Mouse (Mus musculus) granulocyte monocyte progenitor cell, adult 5-6 weeks (primary cell): ENCODE data around the gene Serpinb6b. TPM values are rescaled to one million over a fixed set of nuclear protein-coding genes. Genes with fewer than 3 reads are reported as not detected.

Experiments used
- ATAC-seq: replicated peaks from 2 replicates; pipeline ENCODE4 v1.8.0; 2016; ENCODE audit warnings: mild to moderate bottlenecking, moderate TSS enrichment, inconsistent platforms; ENCODE audit not compliant: poor library complexity, severe bottlenecking
- total RNA-seq, 2 experiments: library from RNA; stranded (forward) in 1 of 2; stranded (reverse) in 1 of 2; fragments of 200-712, 200-1000 nt in 1 of 2; fragments of >200 nt in 1 of 2; fragmentation: Nextera tagmentation in 1 of 2; gene quantifications; 2 replicates each; pipeline ENCODE4 v1.2.3; 2014 to 2017

The Serpinb6b gene
- total RNA-seq, 2 experiments from 2014 or later = 1.9 to 5.9 TPM

DNA sequence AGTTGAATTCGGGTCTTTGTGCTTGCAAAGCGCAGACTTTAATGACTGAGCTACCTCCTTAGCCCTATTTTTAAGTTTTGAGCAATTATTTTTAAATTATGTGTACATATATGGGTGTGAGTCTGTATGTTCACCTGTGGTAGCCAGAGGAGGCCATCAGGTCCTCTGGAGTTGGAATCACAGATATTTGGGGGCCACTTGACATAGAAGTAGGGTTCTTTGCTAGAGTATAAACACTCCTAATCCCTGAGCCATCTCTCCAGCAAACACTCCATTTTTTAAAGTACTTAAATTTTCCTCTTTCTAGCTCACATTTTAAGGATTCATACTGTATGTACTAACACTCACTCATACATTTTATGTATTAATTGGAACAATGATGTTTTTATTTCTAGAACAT is 9.3 kb downstream of the Serpinb6b start:
- no peak for ATAC-seq

DNA sequence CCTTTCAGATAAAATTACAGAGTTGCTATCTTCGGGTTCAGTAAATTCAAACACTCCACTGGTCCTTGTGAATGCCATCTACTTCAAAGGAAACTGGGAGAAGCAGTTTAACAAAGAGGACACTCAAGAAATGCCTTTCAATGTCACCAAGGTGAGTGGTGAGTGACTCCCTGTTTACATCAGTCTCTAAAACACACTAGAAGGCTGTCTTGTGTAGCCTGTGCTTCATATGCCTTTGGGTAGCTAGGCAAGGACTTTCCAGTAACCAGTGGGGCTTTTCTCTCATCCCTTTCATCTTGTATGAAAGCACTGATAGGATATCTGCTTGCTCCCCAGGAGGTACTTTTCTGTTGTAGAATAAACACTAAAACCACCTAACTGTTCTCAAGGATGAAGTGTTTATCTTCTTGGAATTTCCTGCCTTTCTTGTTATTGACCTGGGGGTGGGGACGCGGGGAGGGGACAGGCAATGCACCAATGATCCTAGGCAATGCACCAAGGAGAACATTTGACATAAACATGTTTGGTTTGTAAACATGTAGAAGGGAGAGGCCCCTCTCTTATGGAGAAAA is 10.0 kb downstream of the Serpinb6b start:
- ATAC-seq = no peak

DNA sequence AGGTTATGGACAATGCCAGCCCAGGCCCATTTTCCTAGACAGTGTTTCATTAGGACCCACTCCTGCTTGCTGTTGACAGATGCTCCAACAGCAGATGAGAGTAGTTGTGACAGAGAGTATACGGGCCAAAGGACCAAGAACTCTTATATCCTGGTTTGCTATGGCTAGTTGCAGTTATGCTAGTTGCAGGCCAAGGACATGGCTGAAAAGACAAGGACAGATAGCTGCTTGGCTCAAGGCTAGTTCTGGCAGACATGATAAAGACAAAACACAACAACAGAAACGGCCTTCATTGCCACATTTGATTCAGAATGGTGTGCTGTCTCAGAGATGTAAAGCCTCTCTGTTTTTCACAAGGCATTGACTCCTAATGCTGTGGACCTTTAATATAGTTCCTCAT is 10.7 kb downstream of the Serpinb6b start:
- no peak for ATAC-seq

DNA sequence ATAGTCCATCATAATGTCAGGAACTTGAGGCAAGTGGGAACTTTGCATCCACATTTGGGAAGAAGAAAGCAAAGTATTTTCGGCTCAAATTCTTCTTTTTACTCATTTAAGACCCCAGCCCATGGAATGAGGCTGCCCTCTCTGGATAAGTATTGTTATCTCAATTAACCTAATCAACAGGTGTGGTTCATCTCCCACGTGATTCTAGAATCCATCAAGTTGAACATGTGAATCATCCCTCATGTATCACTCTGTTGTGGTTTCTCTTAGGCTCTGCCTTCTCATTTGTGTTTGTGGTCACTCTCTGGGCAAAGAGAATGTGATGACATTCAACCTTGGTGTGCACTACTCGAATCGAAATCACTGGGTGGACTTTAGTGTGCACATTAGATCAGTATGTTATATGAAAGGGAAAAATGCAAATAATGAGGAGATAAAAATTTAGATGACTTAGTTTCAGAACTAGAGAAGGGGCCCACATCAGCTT is 17.6 kb downstream of the Serpinb6b start:
- ATAC-seq = no peak

DNA sequence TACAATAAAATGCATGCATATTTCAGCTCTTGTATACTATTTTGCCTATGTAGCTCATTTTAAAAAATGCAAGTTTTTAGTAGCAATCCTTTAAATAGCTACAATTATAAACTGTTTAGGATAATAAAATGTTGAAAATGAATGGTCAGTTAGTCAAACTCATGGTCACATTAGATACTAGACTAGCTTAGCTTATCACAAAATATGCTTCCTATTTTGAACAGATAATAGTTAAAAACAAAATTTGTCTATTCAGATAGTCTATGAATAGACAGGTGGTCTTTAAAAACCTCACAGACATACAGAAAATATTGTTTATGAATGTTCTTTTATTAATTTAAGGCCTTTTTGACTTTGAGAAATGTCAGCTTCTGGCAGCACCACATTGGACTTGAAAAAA is 21.2 kb downstream of the Serpinb6b start:
- ATAC-seq = no peak

DNA sequence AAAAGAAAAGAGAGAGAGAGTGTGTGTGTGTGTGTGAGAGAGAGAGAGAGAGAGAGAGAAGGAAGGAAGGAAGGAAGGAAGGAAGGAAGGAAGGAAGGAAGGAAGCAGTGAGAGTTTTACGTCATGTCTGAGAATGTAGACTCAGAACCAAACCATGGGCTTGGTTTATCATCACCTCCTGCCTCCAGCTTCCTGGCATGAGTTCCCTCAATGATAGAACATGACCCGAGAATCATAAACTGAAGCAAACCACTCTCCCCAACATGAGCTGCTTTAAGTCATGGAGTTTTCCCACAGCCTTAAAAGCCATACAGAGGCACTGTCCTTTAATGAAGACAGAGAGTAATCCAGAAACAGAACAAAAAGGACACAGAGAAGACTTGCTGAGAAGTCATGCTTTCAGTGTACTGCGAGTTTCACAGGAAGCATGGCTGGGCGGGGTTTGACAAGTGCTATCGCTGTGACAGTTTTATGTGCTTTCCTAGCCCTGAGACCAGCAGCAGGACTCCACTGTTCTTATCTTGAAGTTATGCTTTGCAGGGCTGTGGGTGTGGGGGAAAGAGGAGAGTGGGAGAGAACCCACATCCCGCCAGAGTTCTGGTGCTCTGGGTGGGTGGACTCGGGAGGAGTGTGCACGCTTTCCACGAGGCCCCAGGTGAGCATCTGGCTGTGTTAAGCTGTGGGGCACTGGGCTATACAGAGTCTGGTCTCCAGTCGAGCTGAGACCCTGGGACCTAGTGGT is 28.3 kb downstream of the Serpinb6b start:
- peak; percentile 5; the same call in 1 of the 2 replicates for ATAC-seq

DNA sequence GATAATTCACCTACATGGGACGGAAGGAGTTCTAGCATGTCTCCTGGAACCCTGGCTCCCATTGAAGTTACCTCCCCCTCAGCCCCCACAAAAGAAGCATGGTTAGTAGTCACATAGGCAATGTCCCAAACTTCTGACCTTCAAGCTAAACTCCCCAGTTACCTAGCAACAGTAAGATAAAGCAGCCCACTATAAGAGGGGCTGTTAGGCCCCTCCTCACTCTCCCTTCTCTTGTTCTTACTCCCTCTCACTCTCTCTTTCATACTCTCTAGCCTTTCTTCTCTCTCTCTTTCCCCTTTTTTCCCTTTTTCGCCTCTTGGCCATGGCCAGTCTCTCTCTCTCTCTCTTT is 28.9 kb downstream of the Serpinb6b start:
- no peak for ATAC-seq

DNA sequence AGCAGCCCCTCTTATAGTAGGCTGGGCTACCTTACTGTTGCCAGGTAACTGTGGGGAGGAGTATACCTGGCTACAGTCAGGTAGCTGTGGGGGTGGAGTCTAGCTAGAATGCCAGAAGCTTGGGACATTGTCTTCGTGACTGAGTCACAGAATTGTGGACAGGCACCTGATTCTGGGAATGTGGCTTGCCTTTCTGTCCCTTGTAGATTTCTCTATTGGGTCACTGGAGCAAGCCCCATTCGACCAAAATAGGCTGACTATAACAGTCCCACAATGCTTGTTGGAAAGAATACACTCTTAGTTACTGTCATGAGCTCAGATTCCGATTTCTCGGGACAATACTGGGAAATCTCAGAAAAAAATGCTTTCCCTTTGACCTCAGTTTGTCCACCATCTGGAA is 30.0 kb downstream of the Serpinb6b start:
- ATAC-seq = no peak

DNA sequence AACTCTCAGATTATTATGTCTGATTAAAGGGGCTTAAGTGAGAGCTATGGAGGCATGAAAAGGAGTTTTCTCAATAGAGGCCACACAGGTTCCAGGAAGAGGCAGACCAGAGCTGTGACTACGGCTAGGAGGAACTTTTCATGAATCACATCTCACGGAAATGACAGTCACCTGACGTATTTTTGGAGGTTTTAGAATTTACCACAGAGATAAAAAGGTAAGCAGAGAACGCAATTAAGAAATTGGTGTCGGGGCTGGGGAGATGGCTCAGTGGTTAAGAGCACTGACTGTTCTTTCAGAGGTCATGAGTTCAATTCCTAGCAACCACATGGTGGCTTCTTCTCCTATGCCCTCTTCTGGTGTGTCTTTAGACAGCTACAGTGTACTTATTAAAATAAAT is 36.3 kb downstream of the Serpinb6b start:
- no peak for ATAC-seq

DNA sequence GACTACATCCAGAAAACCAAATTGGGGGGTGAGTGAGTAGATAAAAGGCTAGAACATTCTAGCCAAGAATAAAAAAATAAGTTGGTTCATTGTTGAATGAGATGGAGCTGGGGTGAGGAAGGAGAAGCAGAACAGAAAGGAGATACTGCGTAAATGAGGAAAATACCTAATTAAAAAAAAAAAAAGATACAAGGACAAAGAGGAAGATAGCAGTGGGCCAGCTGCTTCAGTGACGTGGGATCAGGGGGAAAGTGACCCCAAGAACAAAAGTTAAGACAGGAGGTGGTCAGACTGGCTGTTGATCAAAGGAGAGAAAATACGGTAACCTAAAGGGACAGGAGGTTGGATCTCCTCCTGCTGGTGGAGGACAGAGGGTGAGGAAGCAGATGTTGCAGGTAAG is 37.9 kb downstream of the Serpinb6b start, which contains the start of gene Serpinb9:
Serpinb9 (plus strand) TSS at position 301 of the 400 bp plus-strand sequence.
- no peak for ATAC-seq

DNA sequence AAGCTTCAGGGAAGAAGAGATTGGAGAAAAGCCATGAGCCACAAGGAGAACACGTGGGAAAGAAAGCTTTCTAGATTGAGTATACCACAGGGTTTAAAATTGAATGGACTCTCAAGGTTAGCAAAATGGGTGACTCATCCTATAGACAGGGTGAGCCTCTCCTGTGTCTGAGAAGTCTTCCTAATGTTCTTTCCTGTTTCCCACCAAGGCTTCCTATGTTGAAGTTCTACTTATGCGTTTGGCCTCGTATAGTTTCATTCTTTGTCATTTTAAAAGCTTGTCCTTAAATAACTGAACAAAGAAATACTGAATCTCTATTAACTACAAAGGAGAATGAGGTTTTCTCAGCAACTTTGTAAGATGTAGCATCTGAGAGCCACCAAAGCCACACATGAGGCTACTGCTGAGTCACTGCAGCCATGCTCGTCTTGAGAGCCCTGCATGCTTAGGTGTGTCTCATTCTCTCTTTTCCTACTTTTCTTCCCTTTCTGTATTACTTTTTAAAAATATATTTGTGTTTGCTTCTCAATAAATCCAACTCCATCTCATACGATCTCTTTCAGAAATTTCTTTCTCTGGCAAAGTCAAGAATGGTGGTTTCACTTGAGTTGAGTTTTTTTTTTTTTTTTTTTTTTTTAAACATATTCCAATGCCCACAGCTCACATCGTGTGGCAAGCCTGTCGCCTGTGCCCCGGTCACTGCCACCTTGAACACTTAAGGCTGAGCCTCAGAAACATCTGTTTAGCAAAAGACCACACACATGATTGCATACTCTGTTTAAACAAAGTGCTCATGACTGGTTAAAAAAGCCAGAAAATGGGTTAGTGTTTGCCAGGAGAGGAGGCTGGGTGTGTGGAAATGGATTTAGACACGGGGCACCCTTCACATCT is 38.8 kb downstream of the Serpinb6b start:
- ATAC-seq = peak; percentile 32

DNA sequence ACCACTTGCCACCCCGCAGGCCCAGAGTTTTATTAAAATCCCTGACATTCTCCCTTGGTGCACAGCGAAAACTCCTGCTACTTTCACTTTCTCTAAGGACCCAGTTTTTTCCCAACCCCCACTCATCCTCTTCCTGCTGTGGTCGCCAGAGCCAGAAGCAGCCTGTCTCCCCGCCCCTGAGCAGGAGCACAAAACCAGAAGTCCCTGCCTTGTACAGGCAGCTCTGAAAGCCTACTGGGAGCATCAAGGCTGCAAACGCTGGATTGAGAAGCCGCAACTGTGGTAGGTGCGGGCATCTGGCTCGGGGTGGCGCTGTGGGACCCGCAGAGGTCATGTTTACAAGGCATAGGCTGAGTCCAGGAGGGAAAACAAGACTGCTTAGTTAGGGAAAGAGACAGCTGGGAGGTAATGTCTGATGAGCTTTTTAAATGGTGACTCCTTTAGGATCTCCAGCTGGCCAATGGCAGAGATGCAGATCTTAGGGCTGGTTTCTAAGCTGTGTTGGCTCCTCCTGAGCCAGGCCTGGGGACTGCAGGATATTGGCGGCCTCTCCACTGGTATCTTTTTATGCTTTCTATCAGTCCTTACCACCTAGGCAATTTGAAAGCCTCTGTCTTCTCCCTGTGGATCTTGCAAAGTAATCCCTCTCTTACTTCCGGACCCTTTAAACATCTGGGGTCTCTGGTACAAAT is 39.6 kb downstream of the Serpinb6b start:
- ATAC-seq = peak; percentile 96

DNA sequence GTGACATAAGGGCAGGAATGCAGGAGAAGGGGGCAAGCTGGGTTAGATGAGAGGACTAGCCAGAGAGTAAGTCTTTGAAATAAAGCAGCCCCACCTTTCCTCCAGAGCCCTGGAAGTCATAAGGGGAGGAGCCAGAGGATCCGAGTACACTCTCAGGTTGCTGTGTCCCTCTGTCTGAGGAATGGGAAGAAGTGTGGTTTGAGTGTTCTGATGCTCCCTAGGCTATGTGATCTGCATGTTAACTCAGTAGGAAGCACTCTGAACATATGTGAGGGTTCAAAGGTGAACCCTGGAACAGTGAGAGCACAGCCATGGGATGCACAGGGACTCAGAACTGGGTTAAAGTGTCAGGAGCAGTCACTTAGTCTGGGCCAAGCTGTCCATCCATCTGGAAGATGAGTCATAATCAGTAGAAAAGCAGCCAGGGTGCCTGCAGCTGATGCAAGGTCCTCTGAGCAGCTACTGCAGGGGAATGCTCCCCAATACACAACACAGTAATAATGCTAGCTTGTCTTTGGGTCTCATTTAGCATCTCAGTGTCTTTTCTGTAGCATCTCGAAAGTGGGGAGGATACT is 40.6 kb downstream of the Serpinb6b start:
- ATAC-seq = no peak

DNA sequence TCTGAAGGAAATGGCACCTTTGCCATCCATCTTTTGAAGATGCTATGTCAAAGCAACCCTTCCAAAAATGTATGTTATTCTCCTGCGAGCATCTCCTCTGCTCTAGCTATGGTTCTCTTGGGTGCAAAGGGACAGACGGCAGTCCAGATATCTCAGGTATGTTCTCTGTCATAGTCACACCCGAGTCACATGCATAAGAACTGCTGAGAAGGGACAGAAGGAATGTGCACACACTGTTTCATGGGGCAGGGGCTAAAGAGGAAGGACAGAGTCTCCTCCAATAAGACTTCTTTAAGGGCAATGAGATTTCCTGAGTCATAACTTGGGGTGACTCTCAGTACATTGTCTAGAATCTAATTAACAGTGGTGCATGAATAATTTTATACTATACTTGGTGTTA is 41.5 kb downstream of the Serpinb6b start:
- ATAC-seq = no peak

DNA sequence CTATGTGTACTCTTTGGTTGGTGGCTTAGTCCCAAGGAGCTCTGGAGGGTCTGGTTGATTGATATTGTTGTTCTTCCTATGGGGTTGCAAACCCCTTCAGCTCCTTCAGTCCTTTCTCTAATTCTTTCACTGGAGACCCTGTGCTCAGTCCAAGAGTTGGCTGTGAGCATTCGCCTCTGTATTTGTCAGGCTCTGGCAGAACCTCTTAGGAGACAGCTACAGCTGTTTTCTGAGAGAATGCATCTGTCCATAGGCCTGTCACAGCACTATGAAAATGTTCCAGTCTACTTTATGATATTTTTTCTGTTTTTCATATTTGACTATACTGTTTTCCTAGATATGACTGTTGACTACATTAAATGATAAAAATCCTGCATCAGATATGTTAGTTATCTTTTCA is 47.4 kb downstream of the Serpinb6b start:
- no peak for ATAC-seq

DNA sequence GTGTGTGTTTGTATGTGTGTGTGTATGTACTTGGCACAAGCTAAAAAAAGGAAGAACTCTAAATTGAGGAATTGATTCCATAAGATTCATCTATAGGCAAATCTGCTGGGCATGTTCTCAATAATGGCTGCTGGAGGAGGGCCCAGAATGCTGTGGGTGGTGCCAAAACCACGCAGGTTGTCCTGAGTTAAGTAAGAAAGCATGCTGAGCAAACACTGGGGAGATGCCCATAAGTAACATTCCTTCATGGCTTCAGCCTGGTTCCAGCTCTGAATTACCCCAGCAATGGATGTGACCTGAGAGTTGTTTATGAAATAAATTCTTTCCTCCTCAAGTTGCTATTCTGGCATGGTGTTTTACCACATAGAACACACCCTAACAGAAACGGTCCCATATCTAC is 48.3 kb downstream of the Serpinb6b start:
- no peak for ATAC-seq

DNA sequence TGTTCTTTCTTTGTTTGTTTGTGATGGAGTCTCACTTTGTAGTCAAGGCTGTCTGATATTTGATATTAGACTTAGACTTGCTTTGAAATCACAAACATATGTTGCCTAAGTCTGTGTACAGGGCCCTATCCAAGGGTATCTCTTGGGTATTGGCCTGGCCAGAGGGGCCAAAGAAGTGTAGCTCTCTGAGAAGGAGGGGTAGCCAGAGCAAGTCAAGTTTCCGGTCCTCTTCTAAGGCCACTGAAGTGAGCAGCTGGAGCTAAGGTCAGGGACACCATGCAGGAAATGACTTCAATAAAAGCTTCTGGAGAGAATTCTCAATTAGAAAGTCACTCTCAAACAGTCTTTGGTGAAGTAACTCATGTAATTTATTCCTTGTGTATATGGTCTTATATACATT is 57.4 kb downstream of the Serpinb6b start:
- ATAC-seq = no peak

DNA sequence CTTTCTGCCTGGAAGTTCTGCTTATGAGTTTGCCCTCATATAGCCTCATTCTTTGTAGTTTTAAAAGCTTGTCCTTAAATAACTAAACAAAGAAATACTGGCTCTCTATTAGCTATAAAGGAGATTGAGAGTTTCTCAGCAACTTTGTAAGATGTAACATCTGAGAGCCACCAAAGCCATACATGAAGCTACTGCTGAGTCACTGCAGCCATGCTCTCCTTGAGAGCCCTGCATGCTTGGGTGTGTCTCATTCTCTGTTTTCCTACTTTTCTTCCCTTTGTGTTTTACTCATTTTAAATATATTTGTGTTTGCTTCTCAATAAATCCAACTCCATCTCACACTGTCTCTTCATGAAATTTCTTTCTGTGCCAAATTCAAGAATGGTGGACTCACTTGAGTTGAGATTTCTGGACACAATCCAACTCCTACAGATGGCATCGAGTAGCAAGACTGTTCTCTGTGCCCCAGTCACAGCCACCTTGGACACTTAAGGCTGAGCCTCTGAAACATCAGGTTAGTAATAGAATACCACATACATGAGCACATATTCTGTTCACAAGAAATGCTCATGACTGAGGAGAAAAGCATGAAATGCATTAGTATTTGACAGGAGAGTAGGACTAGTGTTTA is 61.5 kb downstream of the Serpinb6b start:
- ATAC-seq = no peak

DNA sequence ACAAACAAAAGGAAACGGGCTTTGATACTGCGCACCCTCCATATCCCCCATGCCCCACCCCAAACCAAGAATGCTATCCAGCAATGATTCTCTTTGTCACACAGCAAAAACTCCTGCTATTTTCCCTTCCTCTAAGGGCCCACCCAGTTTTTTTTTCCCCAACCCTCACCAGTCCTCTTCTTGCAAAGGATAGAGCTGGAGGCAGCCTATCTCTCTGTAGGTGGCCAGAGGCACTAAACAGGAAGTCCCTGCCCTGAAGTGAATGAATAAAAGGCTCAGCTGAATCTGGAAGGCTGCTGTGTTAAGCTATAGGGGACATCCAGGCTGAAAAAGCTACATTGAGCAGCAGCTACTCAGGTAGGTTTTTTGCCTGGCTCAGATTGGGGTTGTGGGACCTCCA is 62.2 kb downstream of the Serpinb6b start, which contains the start of gene Serpinb9b:
Serpinb9b (plus strand) TSS at position 173 of the 400 bp plus-strand sequence.
- no peak for ATAC-seq

DNA sequence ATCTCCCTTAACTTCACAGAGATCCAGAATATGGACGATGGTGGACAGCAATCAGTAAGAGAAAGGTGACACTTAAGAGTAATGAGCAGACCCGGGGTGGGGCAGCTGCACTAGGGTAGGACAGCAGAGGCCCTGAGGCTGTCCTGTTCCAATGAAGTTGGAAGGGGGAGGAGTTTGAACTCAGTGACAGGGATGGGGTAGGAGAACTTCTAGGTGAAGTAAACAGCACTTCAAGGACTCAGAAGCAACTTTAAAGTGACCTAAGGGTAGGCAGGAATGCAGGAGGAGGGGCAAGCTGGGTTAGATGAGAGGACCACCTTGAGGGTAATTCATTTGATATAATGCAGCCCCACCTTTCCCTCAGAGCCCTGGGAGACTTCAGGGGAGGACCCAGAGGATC is 63.1 kb downstream of the Serpinb6b start:
- ATAC-seq = no peak
